Mouse (Mus musculus): ENCODE data around the gene Cep72. TPM values are rescaled to one million over a fixed set of nuclear protein-coding genes. Genes with fewer than 3 reads are reported as not detected.
"Not testable (repeated sequence)": the region's sequence is repeated elsewhere in the genome, so short reads cannot be mapped to it uniquely, and the experiment has no call there.

The Cep72 gene
- polyA plus RNA-seq, 1 experiment = 1.9 TPM

GRCm38 (mm10) chr13:74034756-74035155, 27.3 kb downstream of the Cep72 start:
- TF ChIP-seq CTCF (IDR thresholded peaks at IDR 0.05; ENCODE audit: extremely low read depth, insufficient read depth, low read length) (no peak), POLR2A (IDR thresholded peaks at IDR 0.05; ENCODE audit: extremely low read depth, insufficient read depth, low read length) (no peak)
- Histone ChIP-seq H3K4me1 (ENCODE audit: control insufficient read depth, insufficient read depth, low read length) (no peaks in the 10 kb centered on the region), H3K27ac (ENCODE audit: insufficient read depth, low read length) (no peak overlapping the region), H3K4me3 (ENCODE audit: insufficient read depth, low read length) (no peak overlapping the region)

- Histone ChIP-seq H3K27ac (ENCODE audit: insufficient read depth, low read length) (peak overlapping the region; percentile 61; the same call in 1 of the 2 replicates), H3K4me1 (ENCODE audit: control insufficient read depth, insufficient read depth, low read length) (no peaks in the 10 kb centered on the region), H3K4me3 (ENCODE audit: insufficient read depth, low read length) (no peak overlapping the region)
- TF ChIP-seq CTCF (IDR thresholded peaks at IDR 0.05; ENCODE audit: extremely low read depth, insufficient read depth, low read length) = no peak
- TF ChIP-seq POLR2A (IDR thresholded peaks at IDR 0.05; ENCODE audit: extremely low read depth, insufficient read depth, low read length) = no peak
These were observed 31.0 kb downstream of the Cep72 start for GRCm38 (mm10) chr13:74031133-74031532.

GRCm38 (mm10) chr13:74030691-74031090, 31.4 kb downstream of the Cep72 start:
- H3K4me1 ChIP-seq (ENCODE audit: control insufficient read depth, insufficient read depth, low read length) = no peaks in the 10 kb centered on the region
- H3K4me3 ChIP-seq (ENCODE audit: insufficient read depth, low read length) = no peak overlapping the region
- H3K27ac ChIP-seq (ENCODE audit: insufficient read depth, low read length) = peak overlapping the region; percentile 61
- TF ChIP-seq CTCF (IDR thresholded peaks at IDR 0.05; ENCODE audit: extremely low read depth, insufficient read depth, low read length) = no peak
- no peak for TF ChIP-seq POLR2A (IDR thresholded peaks at IDR 0.05; ENCODE audit: extremely low read depth, insufficient read depth, low read length)

GRCm38 (mm10) chr13:74029013-74029412, 33.1 kb downstream of the Cep72 start:
- no peak overlapping the region for H3K4me3 ChIP-seq (ENCODE audit: insufficient read depth, low read length)
- peak overlapping the region; percentile 78; the same call in 1 of the 2 replicates for H3K27ac ChIP-seq (ENCODE audit: insufficient read depth, low read length)
- peaks cover 3% of the 10 kb centered on the region; the same call in 1 of the 2 replicates for H3K4me1 ChIP-seq (ENCODE audit: control insufficient read depth, insufficient read depth, low read length)
- TF ChIP-seq CTCF (IDR thresholded peaks at IDR 0.05; ENCODE audit: extremely low read depth, insufficient read depth, low read length) (no peak), POLR2A (IDR thresholded peaks at IDR 0.05; ENCODE audit: extremely low read depth, insufficient read depth, low read length) (no peak)

- TF ChIP-seq POLR2A (IDR thresholded peaks at IDR 0.05; ENCODE audit: extremely low read depth, insufficient read depth, low read length) = no peak
- TF ChIP-seq CTCF (IDR thresholded peaks at IDR 0.05; ENCODE audit: extremely low read depth, insufficient read depth, low read length) = no peak
- peaks cover 6% of the 10 kb centered on the region; the same call in 1 of the 2 replicates for H3K4me1 ChIP-seq (ENCODE audit: control insufficient read depth, insufficient read depth, low read length)
- peak overlapping the region; percentile 90 for H3K27ac ChIP-seq (ENCODE audit: insufficient read depth, low read length)
- H3K4me3 ChIP-seq (ENCODE audit: insufficient read depth, low read length) = no peak overlapping the region
These were observed 34.0 kb downstream of the Cep72 start for GRCm38 (mm10) chr13:74028116-74028515.

- TF ChIP-seq CTCF (IDR thresholded peaks at IDR 0.05; ENCODE audit: extremely low read depth, insufficient read depth, low read length) = peak; percentile 58
- TF ChIP-seq POLR2A (IDR thresholded peaks at IDR 0.05; ENCODE audit: extremely low read depth, insufficient read depth, low read length) = no peak
- Histone ChIP-seq H3K4me1 (ENCODE audit: control insufficient read depth, insufficient read depth, low read length) (peaks cover 6% of the 10 kb centered on the region; the same call in 1 of the 2 replicates), H3K4me3 (ENCODE audit: insufficient read depth, low read length) (no peak overlapping the region), H3K27ac (ENCODE audit: insufficient read depth, low read length) (peak overlapping the region; percentile 90)
These were observed 35.9 kb downstream of the Cep72 start for GRCm38 (mm10) chr13:74026215-74026614.

GRCm38 (mm10) chr13:74025151-74026081, 36.7 kb downstream of the Cep72 start:
- Histone ChIP-seq H3K27ac (ENCODE audit: insufficient read depth, low read length) (no peak overlapping the region), H3K4me3 (ENCODE audit: insufficient read depth, low read length) (no peak overlapping the region), H3K4me1 (ENCODE audit: control insufficient read depth, insufficient read depth, low read length) (peaks cover 6% of the 10 kb centered on the region; the same call in 1 of the 2 replicates)
- TF ChIP-seq POLR2A (IDR thresholded peaks at IDR 0.05; ENCODE audit: extremely low read depth, insufficient read depth, low read length) = no peak

- peaks cover 14% of the 10 kb centered on the region; the same call in 1 of the 2 replicates for H3K4me1 ChIP-seq (ENCODE audit: control insufficient read depth, insufficient read depth, low read length)
- H3K27ac ChIP-seq (ENCODE audit: insufficient read depth, low read length); H3K4me3 ChIP-seq (ENCODE audit: insufficient read depth, low read length): not testable (repeated sequence)
These were observed 43.1 kb downstream of the Cep72 start for GRCm38 (mm10) chr13:74019006-74019405.

GRCm38 (mm10) chr13:74017426-74017825, 44.7 kb downstream of the Cep72 start:
- no peak for TF ChIP-seq CTCF (IDR thresholded peaks at IDR 0.05; ENCODE audit: extremely low read depth, insufficient read depth, low read length)
- no peak for TF ChIP-seq POLR2A (IDR thresholded peaks at IDR 0.05; ENCODE audit: extremely low read depth, insufficient read depth, low read length)
- H3K4me1 ChIP-seq (ENCODE audit: control insufficient read depth, insufficient read depth, low read length) = peaks cover 12% of the 10 kb centered on the region; the same call in 1 of the 2 replicates
- H3K4me3 ChIP-seq (ENCODE audit: insufficient read depth, low read length) = no peak overlapping the region
- H3K27ac ChIP-seq (ENCODE audit: insufficient read depth, low read length) = no peak overlapping the region

GRCm38 (mm10) chr13:74015908-74016307, 46.2 kb downstream of the Cep72 start:
- no peak overlapping the region for H3K27ac ChIP-seq (ENCODE audit: insufficient read depth, low read length)
- TF ChIP-seq POLR2A (IDR thresholded peaks at IDR 0.05; ENCODE audit: extremely low read depth, insufficient read depth, low read length) (no peak), CTCF (IDR thresholded peaks at IDR 0.05; ENCODE audit: extremely low read depth, insufficient read depth, low read length) (no peak)
- peaks cover 20% of the 10 kb centered on the region for H3K4me1 ChIP-seq (ENCODE audit: control insufficient read depth, insufficient read depth, low read length)
- H3K4me3 ChIP-seq (ENCODE audit: insufficient read depth, low read length) = no peak overlapping the region

All from cortical plate, adult 2 months (tissue).